Mouse (Mus musculus): ENCODE results near the gene Arf5. TPM values are rescaled to one million over a fixed set of nuclear protein-coding genes. Genes with fewer than 3 reads are reported as not detected.
A peak's percentile ranks its signal among the peaks of the same experiment; 100 is the strongest.

Arf5 gene
- polyA plus RNA-seq, 1 experiment, result 156 TPM

DNA sequence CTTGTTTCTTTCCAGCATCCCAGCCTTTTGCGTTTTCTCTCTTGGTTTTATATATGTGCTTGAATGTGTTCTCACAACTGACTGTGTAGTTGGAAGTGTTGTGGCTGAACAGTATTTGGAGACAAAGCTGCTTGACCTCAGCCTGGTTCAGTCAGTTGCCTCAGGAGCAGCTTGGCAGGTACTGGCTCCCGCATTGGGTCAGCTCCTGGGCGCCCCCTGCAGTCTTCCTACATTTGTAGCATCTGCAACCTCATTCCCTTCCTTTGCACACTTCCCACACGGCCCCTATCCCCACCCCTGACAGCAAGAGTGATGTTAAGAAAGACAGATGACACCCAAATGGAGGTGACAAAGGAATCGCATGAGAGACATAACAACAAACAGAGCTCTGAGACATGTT, 37.2 kb downstream of the Arf5 start:
- no peak overlapping the region for H3K4me3 ChIP-seq (ENCODE audit: insufficient read depth, low read length)
- TF ChIP-seq CTCF (IDR thresholded peaks at IDR 0.05; ENCODE audit: low read depth, low read length) (peak; percentile 55; the same call in 1 of the 2 replicates), POLR2A (IDR thresholded peaks at IDR 0.05; ENCODE audit: borderline replicate concordance, low read depth, low read length) (no peak)
- no peak overlapping the region for H3K27ac ChIP-seq (ENCODE audit: insufficient read depth, low read depth, low read length)
- H3K4me1 ChIP-seq (ENCODE audit: control insufficient read depth, insufficient read depth, low read length), result peaks cover 5% of the 10 kb centered on the region; the same call in 1 of the 2 replicates

DNA sequence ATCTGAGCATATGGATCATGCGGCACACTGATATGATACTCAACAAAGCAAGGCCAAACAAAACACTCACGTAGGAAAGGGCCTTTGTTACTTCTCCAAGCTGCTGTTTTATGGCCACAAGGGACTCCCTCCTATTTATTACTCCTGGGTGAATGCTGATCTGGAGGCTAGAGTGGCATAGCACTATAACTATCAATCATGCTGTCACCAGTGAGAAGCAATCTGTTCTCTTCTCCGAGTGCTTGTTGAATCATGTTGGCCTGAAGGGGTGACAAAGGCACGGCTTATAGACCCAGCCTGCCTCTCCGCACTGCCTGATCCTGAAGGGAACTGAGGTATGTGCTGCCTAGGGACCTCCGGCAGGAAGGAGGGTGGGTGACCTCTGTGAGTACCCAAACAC, 41.3 kb downstream of the Arf5 start:
- no peak for TF ChIP-seq CTCF (IDR thresholded peaks at IDR 0.05; ENCODE audit: low read depth, low read length)
- no peak for TF ChIP-seq POLR2A (IDR thresholded peaks at IDR 0.05; ENCODE audit: borderline replicate concordance, low read depth, low read length)
- H3K27ac ChIP-seq (ENCODE audit: insufficient read depth, low read depth, low read length), result no peak overlapping the region
- no peaks in the 10 kb centered on the region for H3K4me1 ChIP-seq (ENCODE audit: control insufficient read depth, insufficient read depth, low read length)
- H3K4me3 ChIP-seq (ENCODE audit: insufficient read depth, low read length), result no peak overlapping the region

DNA sequence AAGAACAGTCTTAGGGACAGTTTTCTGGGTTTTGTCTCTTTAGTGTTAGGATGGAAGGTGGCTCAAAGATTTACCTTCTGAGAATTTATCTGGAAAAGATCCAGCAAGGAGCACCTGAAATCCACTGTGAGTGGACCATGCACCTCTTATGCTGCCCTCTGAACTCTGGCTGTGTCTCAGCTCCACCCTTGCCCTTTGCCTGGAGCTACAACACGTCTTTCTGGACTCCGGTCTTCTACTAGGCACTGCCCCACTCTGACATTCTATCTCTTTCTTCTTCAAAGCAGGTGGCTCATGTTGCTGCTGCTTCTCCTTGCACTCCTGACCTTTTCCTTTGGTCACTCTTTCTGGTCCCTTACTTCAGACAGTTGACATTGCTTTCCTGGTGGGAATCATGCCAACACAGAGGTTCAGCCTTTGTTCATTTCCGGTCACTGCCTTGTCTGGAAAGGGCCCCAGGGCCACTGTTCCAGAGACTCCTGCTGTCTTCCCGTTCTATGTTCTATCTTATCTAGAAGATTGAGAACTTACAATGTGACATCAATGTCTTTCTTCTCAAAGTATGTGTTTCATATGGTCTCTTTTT, 46.8 kb downstream of the Arf5 start:
- Histone ChIP-seq H3K4me3 (ENCODE audit: insufficient read depth, low read length) (no peak overlapping the region), H3K4me1 (ENCODE audit: control insufficient read depth, insufficient read depth, low read length) (no peaks in the 10 kb centered on the region), H3K27ac (ENCODE audit: insufficient read depth, low read depth, low read length) (no peak overlapping the region)
- TF ChIP-seq POLR2A (IDR thresholded peaks at IDR 0.05; ENCODE audit: borderline replicate concordance, low read depth, low read length) (no peak), CTCF (IDR thresholded peaks at IDR 0.05; ENCODE audit: low read depth, low read length) (no peak)

DNA sequence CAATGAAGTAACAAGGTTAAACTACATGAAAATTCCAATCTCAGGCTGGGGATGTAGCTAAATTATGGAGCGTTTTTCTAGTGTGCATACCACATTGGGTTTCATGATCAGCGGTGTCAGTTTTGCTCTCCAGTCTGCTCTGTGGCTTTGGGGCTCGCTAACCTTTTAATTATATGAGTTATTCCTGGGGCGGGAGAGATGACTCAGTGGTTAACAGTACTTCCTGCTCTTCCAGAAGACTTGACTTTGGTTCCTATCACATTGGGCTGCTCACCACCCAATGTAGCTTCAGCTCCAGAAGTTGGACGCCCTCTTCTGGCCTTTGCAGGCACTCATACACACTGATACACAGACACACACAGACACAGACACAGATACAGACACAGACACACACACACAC, 47.3 kb downstream of the Arf5 start:
- TF ChIP-seq POLR2A (IDR thresholded peaks at IDR 0.05; ENCODE audit: borderline replicate concordance, low read depth, low read length), result no peak
- no peak overlapping the region for H3K27ac ChIP-seq (ENCODE audit: insufficient read depth, low read depth, low read length)
- H3K4me3 ChIP-seq (ENCODE audit: insufficient read depth, low read length), result no peak overlapping the region
- H3K4me1 ChIP-seq (ENCODE audit: control insufficient read depth, insufficient read depth, low read length), result no peaks in the 10 kb centered on the region

DNA sequence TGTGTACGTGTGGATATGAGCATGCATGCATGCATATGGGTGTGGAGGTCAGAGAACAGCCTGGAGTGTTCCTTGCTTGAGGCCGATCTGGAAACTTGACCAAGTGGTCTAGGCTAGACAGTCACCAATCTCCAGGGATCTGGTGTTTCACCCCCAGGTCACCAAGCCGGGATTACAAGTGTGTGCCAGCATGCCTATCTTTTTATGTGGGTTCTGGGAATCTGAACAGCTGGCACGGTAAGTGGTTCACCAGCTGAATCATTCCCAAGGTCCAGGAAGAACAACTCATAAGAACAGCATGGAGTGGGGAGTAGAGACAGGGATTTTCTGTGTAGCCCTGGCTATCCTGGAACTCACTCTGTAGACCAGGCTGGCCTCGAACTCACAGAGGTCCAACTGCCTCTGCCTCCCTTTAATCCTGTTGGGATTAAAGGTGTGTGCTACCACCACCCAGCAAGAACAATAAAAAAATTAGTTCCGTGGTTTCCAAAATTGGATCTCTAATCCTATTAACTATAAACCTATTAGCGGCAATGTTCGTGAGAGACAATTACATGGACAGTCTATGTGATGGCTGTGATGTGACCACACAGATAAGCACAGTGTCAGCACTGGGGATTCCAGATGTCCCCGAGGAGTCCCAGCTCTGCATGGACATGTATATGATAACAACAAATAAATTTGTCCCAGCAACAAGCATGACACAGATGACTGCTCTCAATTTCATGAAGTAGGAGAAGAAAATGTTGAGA, 48.1 kb downstream of the Arf5 start:
- H3K4me1 ChIP-seq (ENCODE audit: control insufficient read depth, insufficient read depth, low read length), result no peaks in the 10 kb centered on the region
- H3K4me3 ChIP-seq (ENCODE audit: insufficient read depth, low read length), result no peak overlapping the region
- H3K27ac ChIP-seq (ENCODE audit: insufficient read depth, low read depth, low read length), result no peak overlapping the region
- TF ChIP-seq POLR2A (IDR thresholded peaks at IDR 0.05; ENCODE audit: borderline replicate concordance, low read depth, low read length), result no peak
- no peak for TF ChIP-seq CTCF (IDR thresholded peaks at IDR 0.05; ENCODE audit: low read depth, low read length)

DNA sequence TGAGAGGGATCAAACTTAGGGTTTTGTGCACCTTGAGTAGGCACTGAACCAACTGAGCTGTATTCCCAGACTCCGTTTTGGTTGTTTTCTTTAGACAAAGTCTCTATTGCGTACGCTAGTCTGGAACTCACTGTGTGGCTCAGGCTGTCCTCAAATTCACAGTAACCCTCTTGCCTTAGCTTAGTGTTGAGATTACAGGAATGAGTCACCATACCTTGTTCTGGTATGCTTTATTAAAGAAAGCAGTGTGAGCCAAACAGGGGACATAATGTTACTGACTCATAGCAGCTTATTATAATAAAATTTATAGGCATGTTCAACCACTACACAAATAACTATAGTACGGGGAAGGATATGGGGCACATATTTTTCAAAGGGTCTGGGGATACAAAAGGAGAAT, 50.9 kb downstream of the Arf5 start:
- Histone ChIP-seq H3K4me3 (ENCODE audit: insufficient read depth, low read length) (no peak overlapping the region), H3K4me1 (ENCODE audit: control insufficient read depth, insufficient read depth, low read length) (peaks cover 4% of the 10 kb centered on the region; the same call in 1 of the 2 replicates), H3K27ac (ENCODE audit: insufficient read depth, low read depth, low read length) (no peak overlapping the region)
- TF ChIP-seq CTCF (IDR thresholded peaks at IDR 0.05; ENCODE audit: low read depth, low read length) (no peak), POLR2A (IDR thresholded peaks at IDR 0.05; ENCODE audit: borderline replicate concordance, low read depth, low read length) (no peak)

DNA sequence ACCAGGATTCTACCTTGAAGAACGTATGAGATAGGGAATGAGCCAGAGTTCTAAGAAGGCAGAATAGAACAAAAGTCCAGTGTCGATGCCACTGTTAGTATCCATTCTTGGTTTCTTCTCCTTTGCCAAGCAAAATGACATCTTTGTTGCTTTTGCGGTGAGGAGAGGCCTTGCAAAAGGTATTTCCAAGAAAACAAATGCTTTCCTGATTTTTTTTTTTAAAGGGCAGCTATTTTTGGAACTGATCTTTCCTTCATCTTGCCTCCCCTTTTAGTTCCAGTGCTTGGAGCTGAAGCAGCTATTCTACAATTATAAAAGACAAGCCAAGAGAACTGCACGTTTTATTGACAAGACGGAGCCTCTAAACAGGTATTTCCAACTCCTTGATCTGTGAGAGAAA, 51.5 kb downstream of the Arf5 start, which contains the start of gene Snd1:
Snd1 (plus strand) TSS at position 301 of the 400 bp plus-strand sequence.
- Histone ChIP-seq H3K27ac (ENCODE audit: insufficient read depth, low read depth, low read length) (no peak within 1 kb of the TSS), H3K4me3 (ENCODE audit: insufficient read depth, low read length) (no peak within 1 kb of the TSS), H3K4me1 (ENCODE audit: control insufficient read depth, insufficient read depth, low read length) (peaks cover 4% of the 10 kb centered on the region; the same call in 1 of the 2 replicates)
- TF ChIP-seq CTCF (IDR thresholded peaks at IDR 0.05; ENCODE audit: low read depth, low read length) (no peak), POLR2A (IDR thresholded peaks at IDR 0.05; ENCODE audit: borderline replicate concordance, low read depth, low read length) (no peak)

Other genes starting within 250 kb of the Arf5 start
- 12.9 and 15.5 TPM in 2 replicates for gene Zfp800, start 25.6 kb upstream of the Arf5 start, polyA plus RNA-seq (2012; ENCODE audit: insufficient read depth, insufficient read length, missing spikeins)
- not detected in 2 replicates for gene Fscn3, start 4.2 kb downstream of the Arf5 start, polyA plus RNA-seq (2012; ENCODE audit: insufficient read depth, insufficient read length, missing spikeins)
- 8.4 and 10.3 TPM in 2 replicates for gene Gcc1, start 4.8 kb downstream of the Arf5 start, polyA plus RNA-seq (2012; ENCODE audit: insufficient read depth, insufficient read length, missing spikeins)
- not detected in 2 replicates for gene Pax4, start 25.8 kb downstream of the Arf5 start, polyA plus RNA-seq (2012; ENCODE audit: insufficient read depth, insufficient read length, missing spikeins)
- gene Snd1, start 51.6 kb downstream of the Arf5 start, polyA plus RNA-seq (2012; ENCODE audit: insufficient read depth, insufficient read length, missing spikeins), result 58.9 and 59.1 TPM in 2 replicates

All from bone marrow macrophage, adult 2 months (primary cell).